Mouse (Mus musculus): ENCODE results near the gene Dclk2. TPM values are rescaled to one million over a fixed set of nuclear protein-coding genes. Genes with fewer than 3 reads are reported as not detected.
A peak's percentile ranks its signal among the peaks of the same experiment; 100 is the strongest.

The Dclk2 gene
- polyA plus RNA-seq, 1 experiment, result 8.3 TPM

DNA sequence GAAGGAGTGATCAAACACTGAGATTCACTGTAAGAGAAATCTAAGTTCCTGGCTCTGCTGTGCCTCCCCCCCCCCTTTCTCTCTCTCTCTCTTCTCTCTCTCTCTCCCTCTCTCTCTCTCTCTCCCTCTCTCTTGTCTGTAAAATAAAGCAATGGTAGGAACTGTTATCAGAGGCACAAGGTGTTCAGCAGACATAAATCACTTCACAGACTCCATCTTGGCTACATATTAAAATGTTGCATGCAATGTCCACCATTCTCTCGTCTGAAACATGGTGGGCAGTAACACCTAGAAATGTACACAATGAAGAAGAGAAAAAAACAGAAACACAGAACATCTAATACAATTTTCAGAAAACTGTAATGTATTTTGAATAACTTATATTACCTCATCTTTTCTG, 161.3 kb downstream of the Dclk2 start:
- Histone ChIP-seq H3K4me3 (ENCODE audit: insufficient read depth, low read length) (no peak overlapping the region), H3K27ac (ENCODE audit: insufficient read depth, low read length) (peak overlapping the region; percentile 40; the same call in 1 of the 2 replicates), H3K4me1 (ENCODE audit: control insufficient read depth, insufficient read depth, low read length) (peaks cover 8% of the 10 kb centered on the region)
- no peak for TF ChIP-seq POLR2A (IDR thresholded peaks at IDR 0.05; ENCODE audit: low read depth, low read length)
- TF ChIP-seq CTCF (IDR thresholded peaks at IDR 0.05; ENCODE audit: borderline replicate concordance, insufficient read depth, low read length), result no peak

- no peak for TF ChIP-seq POLR2A (IDR thresholded peaks at IDR 0.05; ENCODE audit: low read depth, low read length)
- no peak for TF ChIP-seq CTCF (IDR thresholded peaks at IDR 0.05; ENCODE audit: borderline replicate concordance, insufficient read depth, low read length)
- peaks cover 8% of the 10 kb centered on the region for H3K4me1 ChIP-seq (ENCODE audit: control insufficient read depth, insufficient read depth, low read length)
- H3K4me3 ChIP-seq (ENCODE audit: insufficient read depth, low read length), result no peak overlapping the region; the same call in 1 of the 2 replicates
- H3K27ac ChIP-seq (ENCODE audit: insufficient read depth, low read length), result no peak overlapping the region
Measured at GRCm38 (mm10) chr3:86758727-86759126, 161.9 kb downstream of the Dclk2 start.

DNA sequence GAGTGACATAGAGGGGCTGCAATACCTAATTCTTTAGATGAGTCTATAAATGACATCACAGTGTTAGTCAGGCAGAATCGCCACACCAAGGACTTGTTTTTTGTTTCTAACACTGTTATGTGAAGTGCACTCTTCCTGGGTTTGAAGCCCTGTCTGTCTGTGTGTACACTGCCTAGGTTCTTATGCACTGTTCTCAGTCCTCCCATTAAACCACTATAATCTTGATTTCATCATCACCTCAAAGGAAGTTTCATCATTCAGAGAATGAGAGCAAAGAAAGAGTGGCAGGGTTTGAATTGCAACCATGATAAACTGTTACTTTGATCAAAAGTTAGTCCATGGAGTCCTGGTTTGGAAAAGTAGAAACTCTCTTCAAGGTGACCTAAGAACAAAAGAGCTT, 164.1 kb downstream of the Dclk2 start:
- peaks cover 8% of the 10 kb centered on the region for H3K4me1 ChIP-seq (ENCODE audit: control insufficient read depth, insufficient read depth, low read length)
- H3K4me3 ChIP-seq (ENCODE audit: insufficient read depth, low read length), result no peak overlapping the region
- H3K27ac ChIP-seq (ENCODE audit: insufficient read depth, low read length), result peak overlapping the region; percentile 91
- TF ChIP-seq CTCF (IDR thresholded peaks at IDR 0.05; ENCODE audit: borderline replicate concordance, insufficient read depth, low read length), result no peak
- no peak for TF ChIP-seq POLR2A (IDR thresholded peaks at IDR 0.05; ENCODE audit: low read depth, low read length)

- Histone ChIP-seq H3K4me3 (ENCODE audit: insufficient read depth, low read length) (no peak overlapping the region), H3K4me1 (ENCODE audit: control insufficient read depth, insufficient read depth, low read length) (peaks cover 8% of the 10 kb centered on the region), H3K27ac (ENCODE audit: insufficient read depth, low read length) (peak overlapping the region; percentile 61)
- TF ChIP-seq POLR2A (IDR thresholded peaks at IDR 0.05; ENCODE audit: low read depth, low read length) (no peak), CTCF (IDR thresholded peaks at IDR 0.05; ENCODE audit: borderline replicate concordance, insufficient read depth, low read length) (no peak)
Measured at GRCm38 (mm10) chr3:86754595-86755557, 165.8 kb downstream of the Dclk2 start.

GRCm38 (mm10) chr3:86754178-86754577, 166.5 kb downstream of the Dclk2 start:
- no peak for TF ChIP-seq POLR2A (IDR thresholded peaks at IDR 0.05; ENCODE audit: low read depth, low read length)
- no peak for TF ChIP-seq CTCF (IDR thresholded peaks at IDR 0.05; ENCODE audit: borderline replicate concordance, insufficient read depth, low read length)
- no peak overlapping the region for H3K4me3 ChIP-seq (ENCODE audit: insufficient read depth, low read length)
- peak overlapping the region; percentile 61 for H3K27ac ChIP-seq (ENCODE audit: insufficient read depth, low read length)
- H3K4me1 ChIP-seq (ENCODE audit: control insufficient read depth, insufficient read depth, low read length), result peaks cover 8% of the 10 kb centered on the region

- no peak for TF ChIP-seq CTCF (IDR thresholded peaks at IDR 0.05; ENCODE audit: borderline replicate concordance, insufficient read depth, low read length)
- TF ChIP-seq POLR2A (IDR thresholded peaks at IDR 0.05; ENCODE audit: low read depth, low read length), result no peak
- Histone ChIP-seq H3K4me1 (ENCODE audit: control insufficient read depth, insufficient read depth, low read length) (peaks cover 8% of the 10 kb centered on the region), H3K27ac (ENCODE audit: insufficient read depth, low read length) (no peak overlapping the region), H3K4me3 (ENCODE audit: insufficient read depth, low read length) (no peak overlapping the region)
Measured at GRCm38 (mm10) chr3:86750652-86751051, 170.0 kb downstream of the Dclk2 start.

DNA sequence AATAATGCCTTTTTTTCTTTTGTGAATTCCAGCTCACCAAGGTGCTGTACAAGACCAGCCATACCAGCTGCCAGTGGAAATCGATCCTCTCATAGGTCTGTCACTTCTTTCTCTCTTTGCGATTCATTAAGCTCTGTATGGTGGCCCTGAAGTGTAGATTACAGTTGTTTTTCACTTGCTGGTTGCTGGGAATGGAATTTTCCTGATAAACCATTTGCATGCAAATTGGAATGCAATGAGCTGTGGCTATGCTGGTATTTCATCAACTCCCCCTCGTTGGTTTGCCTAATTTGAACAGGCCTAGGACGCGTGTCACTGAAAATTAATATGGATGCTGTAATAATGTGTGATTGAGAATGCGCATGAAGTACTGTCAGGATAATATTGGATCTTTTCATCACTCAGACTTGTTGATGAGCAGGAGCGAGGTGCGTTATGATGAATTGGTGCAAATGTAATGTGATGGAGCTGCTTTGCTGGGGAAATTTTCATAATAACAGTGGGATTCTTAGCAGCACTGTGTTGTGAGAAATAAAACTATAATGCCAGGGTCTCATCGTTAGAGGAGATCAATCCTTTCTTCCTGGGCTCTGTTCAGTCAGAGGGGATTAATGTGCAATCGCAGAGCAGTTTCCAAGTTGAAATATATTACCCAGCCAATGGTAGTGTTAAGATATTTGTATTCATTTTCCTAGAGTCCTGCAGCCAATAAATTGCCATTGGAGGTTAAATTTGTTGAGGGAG, 174.7 kb downstream of the Dclk2 start:
- TF ChIP-seq CTCF (IDR thresholded peaks at IDR 0.05; ENCODE audit: borderline replicate concordance, insufficient read depth, low read length) (no peak), POLR2A (IDR thresholded peaks at IDR 0.05; ENCODE audit: low read depth, low read length) (no peak)
- no peaks in the 10 kb centered on the region for H3K4me1 ChIP-seq (ENCODE audit: control insufficient read depth, insufficient read depth, low read length)
- H3K4me3 ChIP-seq (ENCODE audit: insufficient read depth, low read length), result no peak overlapping the region
- H3K27ac ChIP-seq (ENCODE audit: insufficient read depth, low read length), result no peak overlapping the region

DNA sequence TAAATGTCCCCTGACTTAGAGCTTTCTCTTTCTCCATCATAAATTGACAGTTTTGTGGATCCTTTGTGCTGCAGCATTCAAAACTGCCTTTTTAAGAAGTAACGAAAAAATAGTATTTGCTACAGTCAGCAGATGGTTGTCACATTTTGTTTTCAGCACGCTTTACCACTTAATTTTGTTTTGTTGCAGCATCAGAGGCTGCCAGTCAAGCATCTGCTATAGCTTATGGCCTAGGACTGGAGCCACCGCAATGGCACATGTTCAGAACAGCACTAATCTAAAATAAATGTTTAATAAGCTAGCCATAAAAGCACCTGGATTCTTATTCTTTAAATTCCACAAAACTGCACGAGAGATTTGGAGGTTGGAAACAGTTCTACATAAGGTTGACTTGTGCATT, 175.3 kb downstream of the Dclk2 start:
- TF ChIP-seq CTCF (IDR thresholded peaks at IDR 0.05; ENCODE audit: borderline replicate concordance, insufficient read depth, low read length) (no peak), POLR2A (IDR thresholded peaks at IDR 0.05; ENCODE audit: low read depth, low read length) (no peak)
- H3K27ac ChIP-seq (ENCODE audit: insufficient read depth, low read length), result no peak overlapping the region
- H3K4me3 ChIP-seq (ENCODE audit: insufficient read depth, low read length), result no peak overlapping the region
- H3K4me1 ChIP-seq (ENCODE audit: control insufficient read depth, insufficient read depth, low read length), result no peaks in the 10 kb centered on the region

- H3K4me1 ChIP-seq (ENCODE audit: control insufficient read depth, insufficient read depth, low read length), result no peaks in the 10 kb centered on the region
- no peak overlapping the region for H3K4me3 ChIP-seq (ENCODE audit: insufficient read depth, low read length)
- TF ChIP-seq POLR2A (IDR thresholded peaks at IDR 0.05; ENCODE audit: low read depth, low read length), result no peak
- no peak for TF ChIP-seq CTCF (IDR thresholded peaks at IDR 0.05; ENCODE audit: borderline replicate concordance, insufficient read depth, low read length)
- no peak overlapping the region for H3K27ac ChIP-seq (ENCODE audit: insufficient read depth, low read length)
Measured at GRCm38 (mm10) chr3:86739745-86740144, 180.9 kb downstream of the Dclk2 start.
